Mouse (Mus musculus): ENCODE data around the gene Thbs1.

Thbs1 gene

DNA sequence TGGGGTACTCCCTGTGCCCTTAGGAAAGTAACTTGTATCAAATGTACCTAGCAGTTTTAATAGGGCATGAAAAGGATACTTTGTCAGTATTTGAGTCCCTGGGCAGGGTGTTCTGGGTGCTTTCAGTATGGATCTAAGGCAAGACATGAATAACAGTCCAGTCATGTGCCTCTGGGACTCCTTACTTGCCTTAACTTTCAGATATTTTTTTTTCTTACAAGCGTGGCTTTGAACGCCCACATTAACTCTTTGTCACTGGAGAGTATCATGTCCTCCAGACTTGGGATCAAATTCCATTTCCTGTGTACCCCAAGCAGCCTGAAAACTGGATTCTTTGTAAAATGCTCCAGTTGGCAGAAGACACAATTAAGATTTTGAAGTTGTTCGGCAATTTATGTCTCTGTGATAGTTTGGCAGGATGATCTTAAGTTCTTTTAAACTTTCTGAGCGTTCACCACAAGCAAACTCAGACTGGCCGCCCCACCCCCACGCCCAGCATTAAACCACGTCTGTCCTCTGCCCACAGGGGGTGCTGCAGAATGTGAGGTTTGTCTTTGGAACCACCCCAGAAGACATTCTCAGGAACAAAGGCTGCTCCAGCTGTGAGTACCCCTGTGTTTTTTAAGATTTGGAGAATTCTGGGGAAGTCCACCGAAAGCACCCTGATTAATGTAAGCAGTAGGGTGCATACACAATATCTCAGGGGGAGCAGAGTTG lies 2.3 kb downstream of the Thbs1 start:
- no peak for DNase-seq (ENCODE audit: low read depth in 2 of 2, low spot score in 2 of 2)

DNA sequence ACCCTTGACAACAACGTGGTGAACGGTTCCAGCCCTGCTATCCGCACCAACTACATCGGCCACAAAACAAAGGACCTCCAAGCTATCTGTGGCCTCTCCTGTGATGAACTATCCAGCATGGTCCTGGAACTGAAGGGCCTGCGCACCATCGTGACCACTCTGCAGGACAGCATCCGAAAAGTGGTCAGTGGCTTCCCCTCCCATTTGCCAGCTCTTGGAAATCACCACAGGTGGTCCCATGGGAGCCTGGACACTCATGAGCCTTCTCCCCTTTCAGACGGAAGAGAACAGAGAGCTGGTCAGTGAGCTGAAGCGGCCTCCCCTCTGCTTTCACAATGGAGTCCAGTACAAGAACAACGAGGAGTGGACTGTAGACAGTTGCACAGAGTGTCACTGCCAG lies 3.0 kb downstream of the Thbs1 start:
- no peak for DNase-seq (ENCODE audit: low read depth in 2 of 2, low spot score in 2 of 2)

DNA sequence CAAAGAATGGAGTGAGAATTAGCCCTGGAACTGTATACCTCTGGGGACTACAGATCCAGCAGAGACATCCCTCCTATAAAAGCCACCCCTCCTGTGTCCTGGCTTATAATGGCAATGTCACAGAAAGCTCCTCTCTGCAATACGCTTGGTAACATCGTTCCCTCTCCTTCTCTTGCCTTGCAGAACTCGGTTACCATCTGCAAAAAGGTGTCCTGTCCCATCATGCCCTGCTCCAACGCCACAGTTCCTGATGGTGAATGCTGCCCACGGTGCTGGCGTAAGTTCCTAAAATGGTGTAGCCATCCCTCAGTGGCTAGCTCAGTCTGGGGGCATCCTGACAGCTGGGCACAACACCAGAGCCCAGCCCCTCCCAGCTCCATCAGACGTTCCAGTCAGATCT lies 4.0 kb downstream of the Thbs1 start:
- DNase-seq (ENCODE audit: low read depth in 2 of 2, low spot score in 2 of 2): no peak

DNA sequence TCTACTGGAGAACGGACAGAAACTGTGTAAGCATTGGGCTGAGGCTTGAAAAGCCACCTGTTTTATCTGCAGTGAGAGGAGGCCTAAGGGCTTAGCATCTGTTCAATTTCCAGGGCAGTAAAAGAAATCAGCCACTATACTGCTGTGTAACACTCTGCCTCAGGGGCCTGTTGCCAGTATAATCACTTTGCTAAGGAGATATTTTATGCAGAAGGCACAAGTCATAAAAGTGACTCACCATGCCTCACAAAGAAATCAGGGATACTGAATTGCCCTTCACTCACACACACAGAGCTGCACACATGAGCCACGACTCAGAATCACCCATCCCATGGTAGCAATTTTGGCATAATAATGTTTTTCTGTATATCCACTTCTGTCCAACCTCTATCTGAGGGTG lies 4.5 kb downstream of the Thbs1 start:
- no peak for DNase-seq (ENCODE audit: low read depth in 2 of 2, low spot score in 2 of 2)

DNA sequence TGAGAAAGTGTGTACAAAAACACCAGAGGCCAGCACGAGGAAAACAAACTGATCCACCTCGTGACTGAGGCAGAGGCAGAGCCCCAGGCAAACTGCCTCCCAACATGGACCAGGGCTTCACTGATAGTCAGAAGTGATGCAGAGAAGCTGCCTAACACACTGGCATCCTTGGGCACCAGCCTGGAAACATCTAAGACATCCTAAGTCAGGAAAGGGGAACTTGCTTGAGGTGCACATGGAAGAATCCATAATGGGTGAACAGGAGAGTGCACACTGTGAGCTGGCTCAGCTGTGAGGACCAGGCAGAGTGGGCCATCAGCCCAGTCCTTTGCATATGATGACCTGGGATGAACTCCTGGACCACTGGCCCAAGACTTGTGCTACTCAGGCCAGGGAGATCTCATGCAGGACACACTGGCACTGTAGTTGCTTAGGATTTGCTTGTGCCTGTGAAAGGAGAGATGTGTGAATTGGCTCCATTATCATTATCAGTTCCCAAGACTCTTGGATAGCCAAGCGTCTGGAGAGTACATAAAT lies 5.1 kb downstream of the Thbs1 start:
- no peak for DNase-seq (ENCODE audit: low read depth in 2 of 2, low spot score in 2 of 2)

DNA sequence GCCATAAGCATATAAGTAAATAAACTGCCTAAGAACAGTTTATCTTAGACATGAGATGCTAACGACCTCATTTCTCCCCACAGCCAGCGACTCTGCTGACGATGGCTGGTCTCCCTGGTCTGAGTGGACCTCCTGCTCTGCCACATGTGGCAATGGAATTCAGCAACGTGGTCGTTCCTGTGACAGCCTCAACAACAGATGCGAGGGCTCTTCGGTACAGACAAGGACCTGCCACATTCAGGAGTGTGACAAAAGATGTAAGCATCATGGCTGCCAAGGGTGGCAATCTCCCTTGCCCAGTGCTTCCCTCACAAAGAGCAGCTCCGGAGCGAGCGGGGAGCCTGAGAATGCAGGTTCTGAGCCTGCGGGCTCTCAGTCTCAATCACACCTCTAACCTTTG lies 5.7 kb downstream of the Thbs1 start:
- no peak for DNase-seq (ENCODE audit: low read depth in 2 of 2, low spot score in 2 of 2)

DNA sequence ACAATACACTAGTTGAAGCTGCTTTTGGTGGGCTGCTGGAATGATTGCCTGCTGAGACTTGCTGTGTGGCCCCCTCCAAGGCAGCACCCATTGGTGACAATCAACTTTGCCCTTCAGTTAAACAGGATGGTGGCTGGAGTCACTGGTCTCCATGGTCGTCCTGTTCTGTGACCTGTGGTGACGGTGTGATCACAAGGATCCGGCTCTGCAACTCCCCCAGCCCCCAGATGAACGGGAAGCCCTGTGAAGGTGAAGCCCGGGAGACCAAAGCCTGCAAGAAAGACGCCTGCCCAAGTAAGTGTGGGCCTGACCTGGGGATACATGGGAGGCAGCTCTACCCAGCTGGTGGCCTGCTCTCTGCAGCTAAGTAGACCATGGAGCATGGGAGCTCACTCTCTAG lies 6.4 kb downstream of the Thbs1 start:
- DNase-seq (ENCODE audit: low read depth in 2 of 2, low spot score in 2 of 2): no peak

DNA sequence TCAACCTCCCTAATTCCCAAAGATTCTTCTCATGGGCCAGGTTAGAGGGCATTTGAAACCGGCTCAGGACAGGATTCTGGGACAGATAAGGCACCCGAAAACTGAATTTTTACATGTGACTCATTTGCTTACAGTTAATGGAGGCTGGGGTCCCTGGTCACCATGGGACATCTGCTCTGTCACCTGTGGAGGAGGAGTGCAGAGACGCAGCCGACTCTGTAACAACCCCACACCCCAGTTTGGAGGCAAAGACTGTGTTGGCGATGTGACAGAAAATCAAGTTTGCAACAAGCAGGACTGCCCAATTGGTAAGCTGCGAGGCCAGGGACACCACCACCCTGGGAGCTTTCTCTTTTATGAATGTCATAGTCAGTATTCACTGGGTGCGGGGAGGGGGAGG lies 6.8 kb downstream of the Thbs1 start:
- no peak for DNase-seq (ENCODE audit: low read depth in 2 of 2, low spot score in 2 of 2)

DNA sequence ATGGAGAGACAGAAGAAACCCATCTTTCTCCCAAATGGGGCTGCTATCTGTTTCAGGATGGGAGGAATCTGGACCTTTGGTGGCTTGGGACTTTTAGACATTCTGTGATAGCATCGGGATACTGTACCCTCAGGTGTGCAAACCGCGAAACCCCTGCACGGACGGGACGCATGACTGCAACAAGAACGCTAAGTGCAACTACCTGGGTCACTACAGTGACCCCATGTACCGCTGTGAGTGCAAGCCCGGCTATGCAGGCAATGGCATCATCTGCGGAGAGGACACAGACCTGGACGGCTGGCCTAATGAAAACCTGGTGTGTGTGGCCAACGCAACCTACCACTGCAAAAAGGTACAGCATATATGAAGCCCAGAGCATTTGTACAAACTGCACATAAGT lies 8.0 kb downstream of the Thbs1 start:
- DNase-seq (ENCODE audit: low read depth in 2 of 2, low spot score in 2 of 2): no peak

DNA sequence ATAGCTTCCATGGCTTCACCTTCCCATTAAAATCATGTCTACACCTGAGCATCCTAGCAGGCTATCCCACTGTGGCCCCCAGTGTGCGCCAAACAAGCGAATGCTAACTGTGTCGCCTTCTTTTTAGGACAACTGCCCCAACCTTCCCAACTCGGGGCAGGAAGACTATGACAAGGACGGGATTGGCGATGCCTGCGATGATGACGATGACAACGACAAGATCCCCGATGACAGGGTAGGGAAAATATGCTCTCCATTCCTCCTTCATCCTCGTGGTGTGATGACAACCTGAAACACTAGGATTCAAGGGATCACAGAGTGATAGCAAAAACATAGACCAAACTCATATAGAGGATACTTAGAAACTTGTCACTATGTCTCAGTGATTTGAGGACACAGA lies 8.4 kb downstream of the Thbs1 start:
- DNase-seq (ENCODE audit: low read depth in 2 of 2, low spot score in 2 of 2): no peak

DNA sequence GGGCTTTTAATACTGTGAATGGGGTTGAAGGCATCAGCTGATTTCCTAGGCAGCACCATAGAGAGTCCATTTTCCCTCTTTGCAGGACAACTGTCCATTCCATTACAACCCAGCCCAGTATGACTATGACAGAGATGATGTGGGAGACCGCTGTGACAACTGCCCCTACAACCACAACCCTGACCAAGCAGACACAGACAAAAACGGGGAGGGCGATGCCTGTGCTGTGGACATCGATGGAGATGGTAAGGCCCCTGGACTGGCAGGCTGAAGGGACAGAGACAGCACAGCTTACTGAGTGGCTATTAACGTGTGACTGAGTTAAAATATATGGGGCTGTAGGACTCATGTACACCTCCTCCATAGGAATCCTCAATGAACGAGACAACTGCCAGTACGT lies 9.1 kb downstream of the Thbs1 start:
- no peak for DNase-seq (ENCODE audit: low read depth in 2 of 2, low spot score in 2 of 2)

DNA sequence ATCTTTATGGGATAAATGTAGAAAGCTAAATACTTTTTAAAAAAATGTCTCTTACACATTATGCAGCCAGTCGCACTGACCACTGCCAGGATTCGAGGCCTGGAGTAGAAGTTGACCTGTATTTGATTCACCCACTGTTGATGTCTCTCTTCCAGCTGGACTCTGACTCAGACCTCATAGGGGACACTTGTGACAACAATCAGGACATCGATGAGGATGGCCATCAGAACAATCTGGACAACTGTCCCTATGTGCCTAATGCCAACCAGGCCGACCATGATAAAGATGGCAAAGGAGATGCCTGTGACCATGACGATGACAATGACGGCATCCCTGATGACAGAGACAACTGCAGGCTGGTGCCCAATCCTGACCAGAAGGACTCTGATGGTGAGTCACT lies 10.6 kb downstream of the Thbs1 start:
- DNase-seq (ENCODE audit: low read depth in 2 of 2, low spot score in 2 of 2): no peak

DNA sequence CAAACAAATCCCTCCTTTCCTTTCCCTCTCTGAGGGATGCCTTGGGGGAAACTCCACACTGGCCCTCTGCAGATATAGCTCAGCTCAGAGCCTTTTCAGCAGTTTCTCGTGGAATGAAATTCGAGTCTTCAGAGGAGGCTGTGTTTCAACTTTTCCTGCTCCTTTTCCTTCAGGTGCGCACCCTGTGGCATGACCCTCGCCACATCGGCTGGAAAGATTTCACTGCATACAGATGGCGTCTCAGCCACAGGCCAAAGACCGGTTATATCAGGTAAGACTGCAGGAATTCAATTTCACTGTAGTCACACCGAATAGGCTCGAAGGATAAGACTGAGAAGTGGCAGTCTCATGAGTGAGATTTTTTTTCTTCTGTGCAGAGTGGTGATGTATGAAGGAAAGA lies 12.1 kb downstream of the Thbs1 start:
- DNase-seq (ENCODE audit: low read depth in 2 of 2, low spot score in 2 of 2): no peak

DNA sequence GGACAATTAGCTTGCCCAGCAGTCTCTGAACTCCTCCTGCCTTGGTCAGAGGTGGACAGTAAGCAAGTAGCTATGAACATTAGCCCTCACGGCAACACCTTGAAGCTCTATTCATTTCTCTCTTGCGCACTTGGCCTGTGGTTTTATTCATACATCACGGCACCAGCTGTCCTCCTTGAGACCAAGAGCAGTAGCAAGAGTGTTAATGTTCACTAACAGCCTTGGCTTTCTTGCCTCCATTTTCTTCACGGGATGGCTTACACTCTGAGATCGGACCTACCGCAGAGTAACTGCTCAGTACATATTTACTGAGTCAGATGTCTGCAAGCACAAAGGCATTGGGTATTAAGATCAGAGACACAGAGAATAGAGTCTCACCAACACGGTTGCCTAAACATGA lies 12.8 kb downstream of the Thbs1 start:
- DNase-seq (ENCODE audit: low read depth in 2 of 2, low spot score in 2 of 2): no peak

DNA sequence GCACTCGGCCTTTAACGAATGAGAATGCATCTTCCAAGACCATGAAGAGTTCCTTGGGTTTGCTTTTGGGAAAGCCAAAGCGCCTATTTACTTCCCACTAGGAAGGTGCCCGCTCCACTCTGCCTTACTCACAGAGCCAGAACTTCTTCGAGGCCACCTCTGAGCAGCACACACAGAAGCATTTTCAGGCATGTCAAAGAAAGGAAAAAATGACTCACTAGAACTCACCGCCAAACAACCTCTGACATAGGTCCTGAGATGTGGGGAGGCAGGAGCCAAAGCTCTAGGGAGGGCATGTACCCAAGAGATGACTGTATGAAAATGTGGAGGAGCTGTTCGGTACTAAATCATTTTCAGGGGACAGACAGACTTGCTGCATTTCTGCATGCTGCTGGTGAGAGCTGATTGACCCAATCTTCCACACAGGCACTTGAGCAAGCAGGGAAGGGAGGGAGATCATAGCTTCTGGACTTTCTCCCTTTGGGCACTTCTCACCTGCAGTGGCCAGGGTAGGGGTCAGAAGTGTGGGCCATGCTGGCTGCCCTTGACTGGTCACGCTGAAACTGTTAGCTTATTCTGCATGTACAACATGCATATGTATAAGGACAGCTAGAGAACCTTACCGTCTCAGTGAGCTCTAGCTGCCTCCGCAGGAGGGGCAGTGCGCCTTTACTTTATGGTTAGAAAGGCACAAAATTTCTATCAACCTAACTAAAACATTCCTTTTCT lies 13.7 kb downstream of the Thbs1 start:
- DNase-seq (ENCODE audit: low read depth in 2 of 2, low spot score in 2 of 2): no peak

DNA sequence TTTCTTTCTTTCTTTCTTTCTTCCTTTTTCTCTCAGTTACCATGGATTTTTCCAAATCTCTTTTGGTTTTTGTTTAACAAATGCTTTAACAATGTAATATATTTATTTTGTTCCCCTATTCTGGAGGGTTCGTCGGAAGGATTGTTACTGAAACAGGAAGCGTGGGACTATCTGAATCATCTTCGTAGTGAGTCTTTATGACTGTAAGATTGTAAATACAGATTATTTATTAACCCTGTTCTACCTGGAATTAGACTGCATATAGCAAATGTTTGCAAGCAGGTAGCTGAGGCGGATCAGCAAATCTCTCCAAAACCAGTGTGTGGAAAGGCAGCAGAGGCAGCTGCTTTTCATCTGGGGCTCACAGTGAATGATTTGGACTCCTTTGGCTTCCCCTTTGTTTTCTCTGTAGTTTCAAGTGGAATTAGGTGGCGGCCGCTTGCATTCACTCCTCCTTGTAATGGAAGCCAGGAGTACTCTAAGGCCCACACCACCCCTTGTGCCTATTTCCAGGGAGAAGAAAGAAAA lies 14.3 kb downstream of the Thbs1 start:
- DNase-seq (ENCODE audit: low read depth in 2 of 2, low spot score in 2 of 2): no peak

DNA sequence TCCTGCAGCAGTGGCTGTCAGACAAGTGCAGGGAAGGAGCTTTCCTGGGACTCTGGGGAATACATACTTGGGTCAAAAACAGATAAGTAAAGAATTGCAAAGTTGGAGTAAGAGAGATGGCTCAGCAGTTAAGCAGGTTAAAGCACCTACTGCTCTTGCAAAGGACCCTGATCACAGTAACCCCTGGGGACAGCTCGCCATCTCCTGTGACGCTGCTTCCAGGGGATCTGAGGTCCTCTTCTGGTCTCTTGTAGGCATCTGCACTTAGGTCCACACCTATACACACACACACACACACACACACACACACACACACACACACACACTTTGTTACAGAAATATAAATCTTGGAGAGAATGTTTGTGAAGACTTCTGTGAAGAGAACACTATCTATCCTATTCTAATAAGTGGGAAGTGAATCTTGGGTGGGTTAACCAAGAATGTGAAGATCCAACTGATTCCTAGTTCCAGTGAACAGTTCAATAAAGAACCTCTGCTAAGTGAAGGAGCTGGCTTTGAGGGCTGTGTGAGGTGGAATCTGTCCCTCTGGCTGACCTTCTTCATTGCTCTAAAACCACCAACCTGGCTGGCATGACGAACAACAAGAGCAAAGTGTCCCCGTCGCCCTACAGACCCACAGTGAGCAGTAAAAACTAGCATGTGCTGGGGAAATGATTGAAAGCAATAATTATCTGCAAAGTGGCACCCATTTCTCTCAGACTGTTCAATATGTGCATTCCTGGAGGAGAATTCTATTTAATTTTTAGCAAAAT lies 16.0 kb downstream of the Thbs1 start:
- DNase-seq (ENCODE audit: low read depth in 2 of 2, low spot score in 2 of 2): no peak

DNA sequence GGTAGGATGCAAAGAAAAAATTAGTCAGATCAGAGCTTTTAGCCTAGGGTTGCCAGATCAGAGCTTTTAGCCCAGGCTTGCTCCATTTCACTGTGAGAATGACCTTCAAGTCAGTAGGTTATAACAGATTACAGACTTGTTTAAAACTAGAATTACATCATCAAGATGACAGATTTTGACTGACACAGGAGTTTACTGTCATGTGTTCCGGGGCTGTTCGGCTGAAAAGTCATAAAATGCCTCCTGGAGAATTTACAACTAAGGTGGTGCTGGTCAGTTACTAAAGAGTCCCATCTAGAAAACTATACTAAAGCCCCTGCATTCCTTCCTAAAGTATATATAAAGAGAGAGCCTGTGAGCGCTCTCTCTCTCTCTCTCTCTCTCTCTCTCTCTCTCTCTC lies 16.6 kb downstream of the Thbs1 start:
- no peak for DNase-seq (ENCODE audit: low read depth in 2 of 2, low spot score in 2 of 2)

DNA sequence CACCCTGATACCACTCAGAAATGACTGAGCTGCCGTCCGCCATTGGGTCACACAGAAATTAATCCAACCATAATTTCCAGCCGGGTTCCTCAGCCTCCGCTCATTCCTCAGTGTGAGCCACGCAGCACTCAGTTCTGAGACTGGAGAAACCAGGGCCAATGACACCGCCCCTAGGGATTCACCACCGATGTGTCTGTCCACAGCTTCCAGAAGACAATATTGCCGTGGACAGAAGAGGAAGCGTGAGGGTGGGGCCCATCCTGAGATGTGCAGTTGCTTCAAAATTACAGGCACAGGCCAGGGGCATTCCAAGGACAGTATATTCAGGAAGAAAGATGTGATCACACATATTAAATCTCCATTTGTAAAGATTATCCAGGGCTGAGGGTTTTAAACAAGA lies 25.4 kb downstream of the Thbs1 start:
- no peak for DNase-seq (ENCODE audit: low read depth in 2 of 2, low spot score in 2 of 2)

DNA sequence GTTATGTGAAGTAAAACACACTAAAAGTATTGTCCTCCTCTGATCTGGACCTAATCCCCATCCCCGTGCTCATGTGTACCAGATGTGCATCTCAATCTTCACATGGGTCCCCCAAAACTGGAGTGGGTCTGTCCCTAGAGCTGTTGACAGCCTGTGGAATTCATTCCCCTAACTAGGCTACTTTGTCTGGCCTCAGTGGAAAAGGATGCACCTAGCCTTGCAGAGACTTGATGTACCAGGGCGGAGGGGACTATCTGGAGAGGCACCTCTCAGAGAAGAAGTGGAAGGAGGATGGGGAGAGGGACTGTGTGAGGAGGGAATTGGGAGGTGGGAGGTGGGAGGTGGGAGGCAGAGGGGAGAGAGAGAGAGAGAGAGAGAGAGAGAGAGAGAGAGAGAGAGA lies 26.1 kb downstream of the Thbs1 start:
- DNase-seq (ENCODE audit: low read depth in 2 of 2, low spot score in 2 of 2): no peak

DNA sequence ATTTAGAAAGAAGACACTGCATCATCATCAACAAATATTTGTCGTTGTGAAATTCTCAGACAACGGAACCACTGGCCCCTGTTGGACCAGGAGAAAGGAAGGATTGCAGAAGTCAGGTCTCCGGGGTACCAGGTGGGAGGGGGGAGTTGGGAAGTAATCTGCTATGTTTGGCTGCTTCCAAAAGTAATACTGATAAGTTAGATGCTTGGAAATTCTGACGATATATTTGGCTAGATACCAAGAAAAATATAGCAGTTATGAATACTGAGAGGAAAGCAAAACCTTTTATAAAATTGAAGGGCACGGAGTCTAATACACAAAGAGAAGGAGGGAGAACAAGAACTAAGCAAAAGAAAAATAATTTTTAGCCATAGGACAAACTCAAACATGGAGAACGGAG lies 27.6 kb downstream of the Thbs1 start:
- no peak for DNase-seq (ENCODE audit: low read depth in 2 of 2, low spot score in 2 of 2)

DNA sequence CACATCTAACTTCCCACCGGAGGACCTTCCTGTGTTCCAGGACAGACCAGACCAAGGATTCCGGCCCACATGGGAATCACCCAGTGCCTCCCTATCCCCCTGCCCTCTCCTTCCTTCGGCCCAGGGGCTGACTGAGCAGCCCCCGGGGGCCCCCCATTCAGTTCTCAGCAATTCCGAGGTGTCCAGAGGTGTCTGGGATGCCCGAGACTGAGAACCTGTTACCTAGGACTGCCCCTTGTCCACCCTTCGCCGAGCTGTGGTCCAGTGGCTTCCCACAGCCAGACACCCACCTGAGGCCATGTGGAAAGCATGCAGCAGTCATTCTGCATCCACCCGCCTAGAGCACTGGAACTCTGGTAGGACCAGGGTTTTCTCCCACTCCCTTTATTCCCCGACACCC lies 30.0 kb downstream of the Thbs1 start:
- no peak for DNase-seq (ENCODE audit: low read depth in 2 of 2, low spot score in 2 of 2)

Measured in CD8-positive naive resting alpha-beta T cell, adult 2 months (primary cell).